Mouse (Mus musculus) erythroblast, embryonic 14.5 days (primary cell): ENCODE measurements around the gene Fgfr2. TPM values are rescaled to one million over a fixed set of nuclear protein-coding genes. Genes with fewer than 3 reads are reported as not detected.

Experiments used
- H3K27me3 ChIP-seq: 2 replicates; pipeline ENCODE4 v1.6.1; 2012; ENCODE audit warnings: inconsistent platforms; ENCODE audit not compliant: control insufficient read depth
- H3K36me3 ChIP-seq: 2 replicates; pipeline ENCODE4 v1.6.1; 2012; ENCODE audit warnings: mild to moderate bottlenecking, inconsistent platforms; ENCODE audit not compliant: control insufficient read depth
- H3K4me1 ChIP-seq: 2 replicates; pipeline ENCODE4 v1.6.1; 2012; ENCODE audit warnings: inconsistent platforms; ENCODE audit not compliant: control insufficient read depth
- H3K4me3 ChIP-seq: replicated peaks from 2 replicates; pipeline ENCODE3; 2012; ENCODE audit warnings: moderate library complexity, mild to moderate bottlenecking, inconsistent platforms
- H3K9me3 ChIP-seq: 2 replicates; pipeline ENCODE4 v1.6.1; 2012; ENCODE audit warnings: low read length, inconsistent platforms, mixed read lengths; ENCODE audit not compliant: control insufficient read depth
- GATA1 ChIP-seq: IDR thresholded peaks from 2 replicates; pipeline ENCODE4 v1.6.1; 2012; ENCODE audit warnings: low read length, inconsistent platforms, mixed read lengths
- TAL1 ChIP-seq: IDR thresholded peaks from 3 replicates; pipeline ENCODE4 v1.6.1; 2012; ENCODE audit warnings: low read length, inconsistent platforms, mixed read lengths
- polyA plus RNA-seq: library from polyadenylated mRNA; stranded (reverse); fragments of >175 nt; gene quantifications from 2 replicates; pipeline ENCODE4 v1.2.3, GENCODE M21; 2012

Fgfr2 gene
- polyA plus RNA-seq, 1 experiment = not detected

DNA sequence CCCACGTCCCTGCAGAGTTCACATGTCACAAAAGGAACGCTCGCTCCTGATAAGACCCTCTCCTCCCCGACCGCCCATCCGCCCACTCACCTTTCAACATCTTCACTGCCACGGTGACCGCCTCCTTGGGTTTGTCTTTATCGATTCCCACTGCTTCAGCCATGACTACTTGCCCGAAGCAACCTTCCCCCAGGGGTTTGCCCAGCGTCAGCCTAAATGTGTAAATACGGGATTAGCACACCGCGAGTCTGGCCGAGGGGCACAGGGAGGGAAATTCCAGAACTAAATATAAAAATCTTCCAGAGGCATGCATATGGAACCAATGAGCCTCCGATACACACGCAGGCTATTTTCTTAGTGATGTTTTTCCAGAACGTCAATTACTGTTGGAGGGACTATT is 2940.6 kb downstream of the Fgfr2 start:
- H3K4me3 ChIP-seq = no peak overlapping the region
- H3K36me3 ChIP-seq = peaks cover under 1% of the 10 kb centered on the region; the same call in 1 of the 2 replicates
- H3K4me1 ChIP-seq = no peaks in the 10 kb centered on the region
- TF ChIP-seq GATA1 = no peak
- TF ChIP-seq TAL1 = no peak
- 0 out of 2 replicates have a peak, but pooled peaks cover 3% of the 10 kb centered on the region for H3K9me3 ChIP-seq
- H3K27me3 ChIP-seq = no peaks in the 10 kb centered on the region

DNA sequence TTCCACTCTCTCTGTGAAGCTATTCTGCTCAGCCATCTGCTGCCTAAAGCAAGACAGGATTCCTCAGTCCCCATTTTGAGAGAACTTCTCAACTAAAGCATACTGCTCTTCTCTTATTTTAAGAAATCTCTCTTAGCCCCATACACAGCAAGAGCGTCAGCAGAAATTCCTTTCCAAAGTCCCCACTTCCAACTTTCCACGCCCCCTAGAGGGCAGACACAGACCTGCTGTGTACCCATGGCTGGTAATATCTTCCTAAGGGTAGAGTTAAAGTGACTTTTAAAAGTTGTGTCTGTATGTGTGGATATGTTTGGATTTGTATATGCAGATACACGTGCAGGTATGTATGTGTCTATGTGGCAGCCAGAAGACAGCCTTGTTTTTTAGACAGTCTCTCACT is 2944.2 kb downstream of the Fgfr2 start:
- TF ChIP-seq GATA1 (no peak), TAL1 (no peak)
- no peaks in the 10 kb centered on the region for H3K9me3 ChIP-seq
- H3K4me3 ChIP-seq = no peak overlapping the region
- H3K27me3 ChIP-seq = no peaks in the 10 kb centered on the region
- H3K36me3 ChIP-seq = peaks cover 2% of the 10 kb centered on the region; the same call in 1 of the 2 replicates
- H3K4me1 ChIP-seq = no peaks in the 10 kb centered on the region

DNA sequence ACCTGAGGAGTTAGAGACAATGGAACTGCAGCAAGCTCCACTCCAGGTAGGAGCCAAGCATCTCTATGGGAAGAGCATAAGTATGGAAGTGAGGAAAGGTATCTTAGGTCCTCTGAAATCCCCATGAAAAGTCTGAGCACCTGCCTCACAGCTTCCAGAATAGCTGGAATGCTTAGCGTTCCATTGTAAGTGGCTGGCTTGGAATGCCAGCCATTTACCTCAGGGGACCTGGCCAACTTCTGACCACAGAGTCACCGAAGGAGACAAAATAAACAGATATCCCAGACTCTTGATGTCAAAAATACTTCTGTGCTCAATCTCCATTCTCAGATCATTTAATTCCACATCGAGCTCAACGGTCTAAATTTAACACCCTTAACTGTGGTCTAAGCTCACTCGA is 2946.1 kb downstream of the Fgfr2 start:
- Histone ChIP-seq H3K36me3 (peaks cover 2% of the 10 kb centered on the region; the same call in 1 of the 2 replicates), H3K4me1 (no peaks in the 10 kb centered on the region), H3K9me3 (no peaks in the 10 kb centered on the region), H3K4me3 (no peak overlapping the region), H3K27me3 (no peaks in the 10 kb centered on the region)
- TF ChIP-seq GATA1 = no peak
- no peak for TF ChIP-seq TAL1

- TF ChIP-seq TAL1 (no peak), GATA1 (no peak)
- H3K36me3 ChIP-seq = peaks cover 2% of the 10 kb centered on the region; the same call in 1 of the 2 replicates
- H3K4me1 ChIP-seq = no peaks in the 10 kb centered on the region
- H3K9me3 ChIP-seq = no peaks in the 10 kb centered on the region
- no peaks in the 10 kb centered on the region for H3K27me3 ChIP-seq
- no peak overlapping the region for H3K4me3 ChIP-seq
Measured at GRCm38 (mm10) chr7:130174525-130174924, 2948.6 kb downstream of the Fgfr2 start.

DNA sequence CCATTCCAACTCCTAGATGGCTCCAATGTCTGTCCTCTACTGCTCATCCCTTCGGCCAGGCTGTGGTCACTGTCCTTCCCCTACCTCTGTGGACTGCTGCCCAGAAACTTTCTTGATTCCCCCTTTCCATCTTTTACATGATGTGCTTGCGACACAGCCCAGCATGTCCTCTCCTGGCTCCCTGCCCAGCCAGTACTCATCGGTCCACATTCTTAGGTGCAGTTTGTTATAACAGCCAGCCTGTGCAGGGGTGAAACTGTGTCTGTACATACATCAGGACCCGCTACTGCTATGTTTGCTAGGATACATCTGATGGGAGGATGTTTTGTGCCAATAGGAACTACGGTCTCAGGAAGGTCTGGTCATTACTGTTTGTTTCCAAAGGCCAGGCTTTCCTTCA is 2949.2 kb downstream of the Fgfr2 start:
- no peak overlapping the region for H3K4me3 ChIP-seq
- H3K4me1 ChIP-seq = no peaks in the 10 kb centered on the region
- TF ChIP-seq TAL1 = no peak
- TF ChIP-seq GATA1 = no peak
- H3K36me3 ChIP-seq = peaks cover 2% of the 10 kb centered on the region; the same call in 1 of the 2 replicates
- no peaks in the 10 kb centered on the region for H3K27me3 ChIP-seq
- H3K9me3 ChIP-seq = no peaks in the 10 kb centered on the region

GRCm38 (mm10) chr7:130170144-130170543 is 2953.0 kb downstream of the Fgfr2 start:
- Histone ChIP-seq H3K27me3 (no peaks in the 10 kb centered on the region), H3K9me3 (no peaks in the 10 kb centered on the region), H3K4me1 (no peaks in the 10 kb centered on the region), H3K4me3 (no peak overlapping the region), H3K36me3 (no peaks in the 10 kb centered on the region; the same call in 1 of the 2 replicates)
- TF ChIP-seq GATA1 = no peak
- TF ChIP-seq TAL1 = no peak

DNA sequence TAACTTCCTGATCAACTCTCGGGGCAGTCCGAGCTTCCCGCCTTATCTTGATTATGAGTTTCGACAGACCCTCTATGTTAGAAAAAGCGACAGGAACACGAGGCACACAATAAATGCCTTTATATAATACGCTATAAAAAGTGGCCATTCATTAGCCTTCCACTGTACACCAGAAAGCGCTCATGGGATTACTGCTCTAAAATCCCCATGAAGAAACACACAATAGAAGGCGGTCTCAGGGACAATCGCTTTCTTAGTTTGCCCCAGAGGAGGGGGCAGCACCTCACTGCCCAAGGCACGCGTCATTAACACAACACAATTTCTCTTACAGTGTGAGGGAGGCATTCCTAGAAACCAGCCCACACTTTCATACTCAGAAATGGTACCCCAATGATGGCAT is 2954.9 kb downstream of the Fgfr2 start:
- H3K4me1 ChIP-seq = no peaks in the 10 kb centered on the region
- no peaks in the 10 kb centered on the region for H3K9me3 ChIP-seq
- TF ChIP-seq GATA1 (no peak), TAL1 (no peak)
- H3K27me3 ChIP-seq = no peaks in the 10 kb centered on the region
- no peak overlapping the region for H3K4me3 ChIP-seq
- no peaks in the 10 kb centered on the region; the same call in 1 of the 2 replicates for H3K36me3 ChIP-seq

DNA sequence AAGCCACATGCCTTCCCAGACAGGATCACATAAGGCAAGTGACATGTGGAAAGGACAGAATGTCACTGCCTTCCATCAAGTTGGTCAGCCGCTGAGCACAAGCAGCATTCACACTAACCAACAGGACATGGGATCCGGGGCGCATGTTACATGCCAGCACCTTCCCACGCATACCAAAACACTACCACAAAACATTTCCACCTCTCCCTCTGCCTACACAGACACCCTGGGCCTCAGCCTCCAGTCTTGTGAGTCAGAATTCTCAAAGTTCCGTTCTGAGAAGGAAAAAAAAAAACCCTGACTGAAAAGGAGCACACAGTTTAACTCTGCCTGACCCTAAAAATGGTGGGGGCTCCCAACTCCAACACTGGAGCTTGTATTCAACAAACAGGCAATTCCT is 2955.9 kb downstream of the Fgfr2 start:
- Histone ChIP-seq H3K27me3 (no peaks in the 10 kb centered on the region), H3K4me3 (no peak overlapping the region), H3K36me3 (no peaks in the 10 kb centered on the region; the same call in 1 of the 2 replicates), H3K4me1 (no peaks in the 10 kb centered on the region), H3K9me3 (no peaks in the 10 kb centered on the region)
- TF ChIP-seq TAL1 (no peak), GATA1 (no peak)

- TF ChIP-seq TAL1 (no peak), GATA1 (no peak)
- Histone ChIP-seq H3K9me3 (no peaks in the 10 kb centered on the region), H3K4me3 (no peak overlapping the region), H3K4me1 (no peaks in the 10 kb centered on the region), H3K27me3 (no peaks in the 10 kb centered on the region), H3K36me3 (no peaks in the 10 kb centered on the region; the same call in 1 of the 2 replicates)
Measured at GRCm38 (mm10) chr7:130166190-130166589, 2957.0 kb downstream of the Fgfr2 start.

DNA sequence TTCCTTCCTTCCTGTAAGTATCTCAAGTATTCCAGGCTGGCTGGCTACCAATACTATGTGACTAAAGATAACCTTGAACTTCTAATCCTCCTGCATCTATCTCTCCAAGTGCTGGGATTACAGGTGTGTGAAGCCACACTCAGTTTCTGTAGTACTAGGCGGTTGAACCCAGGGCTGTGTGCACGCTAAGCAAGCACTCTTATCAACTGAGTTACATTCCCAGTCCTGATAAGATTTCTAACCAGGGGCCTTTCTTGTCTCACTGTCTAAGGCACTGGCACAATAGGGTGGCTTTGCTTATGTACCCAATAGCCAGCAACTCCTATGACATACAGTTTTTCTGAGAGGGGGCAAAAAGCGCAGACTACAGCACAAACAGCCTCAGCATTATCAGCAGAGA is 2957.7 kb downstream of the Fgfr2 start:
- Histone ChIP-seq H3K9me3 (no peaks in the 10 kb centered on the region), H3K36me3 (no peaks in the 10 kb centered on the region; the same call in 1 of the 2 replicates), H3K27me3 (no peaks in the 10 kb centered on the region), H3K4me1 (no peaks in the 10 kb centered on the region), H3K4me3 (no peak overlapping the region)
- TF ChIP-seq TAL1 (no peak), GATA1 (no peak)
